Mouse (Mus musculus) kidney, embryonic 14.5 days (tissue): ENCODE measurements around the gene Socs3. TPM values are rescaled to one million over a fixed set of nuclear protein-coding genes. Genes with fewer than 3 reads are reported as not detected.
A peak's percentile ranks its signal among the peaks of the same experiment; 100 is the strongest.

Experiments used
- ATAC-seq: fragments of 200-750 bp; cut with Nextera tagmentation; 2 replicates; pipeline ENCODE4 v1.8.0; 2017; ENCODE audit warnings: moderate number of reproducible peaks, mild to moderate bottlenecking, moderate TSS enrichment, moderate library complexity; ENCODE audit not compliant: low FRiP score, low TSS enrichment
- H3K27ac ChIP-seq: fragments of 300-500 bp; sonication (generic); 2 replicates; pipeline ENCODE4 v1.5.1; 2014; ENCODE audit warnings: low read depth, mild to moderate bottlenecking, low read length, moderate library complexity, mixed read lengths
- H3K27me3 ChIP-seq: fragments of 300-500 bp; sonication (generic); 2 replicates; pipeline ENCODE4 v1.6.1; 2014; ENCODE audit warnings: mild to moderate bottlenecking, low read length; ENCODE audit not compliant: control insufficient read depth, insufficient read depth
- H3K36me3 ChIP-seq: fragments of 300-500 bp; sonication (generic); 2 replicates; pipeline ENCODE4 v1.6.1; 2014; ENCODE audit warnings: low read length, mixed read lengths; ENCODE audit not compliant: control insufficient read depth, insufficient read depth
- H3K4me1 ChIP-seq: fragments of 300-500 bp; sonication (generic); 2 replicates; pipeline ENCODE4 v1.6.1; 2014; ENCODE audit warnings: low read length, mixed read lengths; ENCODE audit not compliant: control insufficient read depth, insufficient read depth
- H3K4me2 ChIP-seq: fragments of 300-500 bp; sonication (generic); replicated peaks from 2 replicates; pipeline ENCODE4 v1.6.1; 2014; ENCODE audit warnings: low read depth, mild to moderate bottlenecking, low read length
- H3K4me3 ChIP-seq: fragments of 300-500 bp; sonication (generic); 2 replicates; pipeline ENCODE4 v1.5.1; 2014; ENCODE audit warnings: mild to moderate bottlenecking, low read length
- H3K9ac ChIP-seq: fragments of 300-500 bp; sonication (generic); 2 replicates; pipeline ENCODE4 v1.6.1; 2014; ENCODE audit warnings: low read depth, mild to moderate bottlenecking, low read length, moderate library complexity
- H3K9me3 ChIP-seq: fragments of 300-500 bp; sonication (generic); 2 replicates; pipeline ENCODE4 v1.6.1; 2016; ENCODE audit warnings: low read length; ENCODE audit not compliant: control insufficient read depth
- WGBS: fragments of 180-500 bp; shearing (Covaris S2); extraction: QIAGEN DNeasy Blood & Tissue Kit; methylation state at CpG from one replicate; pipeline ENCODE4 v1.1.7; 2014; 5-methylcytosine and 5-hydroxymethylcytosine counted together
- polyA plus RNA-seq: library from polyadenylated mRNA; unstranded; fragments of >200 nt; fragmentation: Nextera tagmentation; extraction: Ambion mirVana; gene quantifications from 2 replicates; pipeline ENCODE4 v1.2.1, GENCODE M21; 2014

The Socs3 gene
- polyA plus RNA-seq, 1 experiment from 2014 or later = 6.7 TPM

DNA sequence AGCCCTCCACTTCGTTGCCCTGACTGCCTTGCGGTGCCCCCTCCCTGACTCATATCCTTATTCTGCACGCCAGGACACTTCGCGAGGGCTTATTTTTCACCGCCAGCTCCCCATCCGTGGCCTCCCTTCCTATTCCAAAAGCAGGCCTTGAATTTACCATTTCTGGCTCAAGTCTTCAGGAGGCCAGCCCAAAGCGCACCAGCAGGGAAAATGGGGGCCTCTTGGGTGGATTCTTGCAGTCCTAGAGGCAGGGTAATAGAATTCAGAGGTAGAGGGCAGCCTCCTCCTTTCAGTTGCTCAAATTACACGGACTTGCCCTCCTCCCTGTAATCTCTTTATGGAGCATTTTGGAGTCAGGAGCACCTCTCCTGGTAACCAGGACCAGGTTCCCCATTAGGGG lies 6.0 kb downstream of the Socs3 start:
- H3K4me1 ChIP-seq = peaks cover 79% of the 10 kb centered on the region
- H3K9ac ChIP-seq = peak overlapping the region; percentile 14; the same call in 1 of the 2 replicates
- H3K4me2 ChIP-seq = peak overlapping the region; percentile 56
- peaks cover 12% of the 10 kb centered on the region; the same call in 1 of the 2 replicates for H3K27me3 ChIP-seq
- H3K36me3 ChIP-seq = peaks cover 13% of the 10 kb centered on the region
- H3K9me3 ChIP-seq = no peaks in the 10 kb centered on the region
- under 1% methylated on average over 9 of the region's 9 CpGs for WGBS
- no peak; the same call in 1 of the 2 replicates for ATAC-seq
- H3K4me3 ChIP-seq = peak overlapping the region; percentile 25
- H3K27ac ChIP-seq = peak overlapping the region; percentile 97

GRCm38 (mm10) chr11:117963091-117963793 lies 6.6 kb downstream of the Socs3 start:
- Histone ChIP-seq H3K9me3 (no peaks in the 10 kb centered on the region), H3K36me3 (peaks cover 13% of the 10 kb centered on the region), H3K4me3 (peak overlapping the region; percentile 25), H3K4me1 (peaks cover 83% of the 10 kb centered on the region), H3K27me3 (peaks cover 11% of the 10 kb centered on the region; the same call in 1 of the 2 replicates), H3K27ac (peak overlapping the region; percentile 97), H3K9ac (peak overlapping the region; percentile 40), H3K4me2 (peak overlapping the region; percentile 56)
- peak; percentile 93 for ATAC-seq
- WGBS = under 1% methylated on average over 39 of the region's 40 CpGs

DNA sequence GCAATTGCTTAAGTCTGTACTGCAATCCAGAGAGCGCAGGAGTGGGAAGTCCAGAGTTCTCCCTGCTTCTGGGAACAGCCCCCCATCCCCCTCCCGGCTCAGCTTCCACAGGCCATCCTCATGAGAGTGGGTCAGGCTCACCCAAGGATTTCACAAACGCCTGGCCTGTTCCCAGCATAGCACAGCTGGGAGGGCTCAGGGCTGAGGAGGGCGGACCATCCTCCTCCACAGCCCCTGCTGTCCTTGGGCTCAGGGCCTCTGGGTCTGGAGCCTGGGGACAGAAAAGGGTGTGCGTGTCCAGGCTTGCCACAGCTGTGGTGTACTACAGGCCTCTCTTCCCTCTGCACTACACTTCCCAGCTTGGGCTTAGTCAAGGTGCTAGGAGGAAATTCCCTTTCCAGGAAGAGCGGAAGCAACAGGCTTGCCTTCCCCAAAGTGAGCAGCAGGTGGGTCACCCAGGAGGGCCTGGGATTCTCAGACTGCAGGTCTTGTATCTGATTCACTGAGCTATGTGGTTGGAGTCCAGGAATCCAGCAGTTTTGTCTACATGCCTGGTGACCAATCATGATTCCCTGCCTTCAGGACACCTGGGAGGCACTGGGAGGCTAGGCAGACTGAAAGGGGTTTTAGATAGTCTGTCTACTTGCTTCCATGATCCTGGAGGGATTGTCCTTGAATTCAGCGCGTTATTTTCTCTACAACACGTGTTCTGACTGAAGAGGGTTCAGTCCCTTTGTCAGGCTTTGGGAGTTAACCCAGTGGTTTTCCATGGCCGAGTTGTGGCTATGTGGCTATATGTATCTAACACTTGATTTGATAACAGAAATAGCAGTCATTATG lies 7.4 kb downstream of the Socs3 start:
- Histone ChIP-seq H3K4me1 (peaks cover 76% of the 10 kb centered on the region), H3K36me3 (peaks cover 13% of the 10 kb centered on the region), H3K4me3 (no peak overlapping the region), H3K9ac (peak overlapping the region; percentile 25; the same call in 1 of the 2 replicates), H3K9me3 (no peaks in the 10 kb centered on the region), H3K4me2 (peak overlapping the region; percentile 56), H3K27me3 (peaks cover 7% of the 10 kb centered on the region; the same call in 1 of the 2 replicates), H3K27ac (peak overlapping the region; percentile 97)
- ATAC-seq = peak; percentile 76
- WGBS = 24% methylated on average over 10 of the region's 10 CpGs

DNA sequence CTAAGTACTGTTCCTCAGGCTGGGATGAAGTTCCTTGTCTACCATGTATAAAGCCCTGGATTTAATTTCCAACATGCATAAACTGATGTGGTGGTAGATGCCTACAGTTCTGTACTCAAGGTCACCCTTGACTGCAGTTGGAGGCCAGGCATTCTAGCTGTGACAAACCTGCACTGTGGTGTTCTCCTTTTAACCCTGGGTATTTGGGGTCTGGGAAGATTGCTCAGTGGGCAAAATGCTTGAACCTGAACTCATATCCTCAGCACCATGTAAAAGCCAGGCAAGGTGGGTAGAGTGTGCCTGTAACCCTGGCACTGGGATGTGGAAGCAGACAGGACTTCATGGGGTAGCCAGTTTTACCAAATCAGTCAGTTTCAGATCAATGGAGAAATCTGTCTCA lies 9.2 kb downstream of the Socs3 start:
- no peak overlapping the region for H3K4me2 ChIP-seq
- 0 out of 2 replicates have a peak overlapping the region, but pooled peaks have one; percentile 97 for H3K27ac ChIP-seq
- peaks cover 62% of the 10 kb centered on the region for H3K4me1 ChIP-seq
- H3K4me3 ChIP-seq = no peak overlapping the region
- H3K9ac ChIP-seq = no peak overlapping the region
- no peaks in the 10 kb centered on the region for H3K9me3 ChIP-seq
- no peaks in the 10 kb centered on the region; the same call in 1 of the 2 replicates for H3K36me3 ChIP-seq
- no peak for ATAC-seq
- no peaks in the 10 kb centered on the region for H3K27me3 ChIP-seq

DNA sequence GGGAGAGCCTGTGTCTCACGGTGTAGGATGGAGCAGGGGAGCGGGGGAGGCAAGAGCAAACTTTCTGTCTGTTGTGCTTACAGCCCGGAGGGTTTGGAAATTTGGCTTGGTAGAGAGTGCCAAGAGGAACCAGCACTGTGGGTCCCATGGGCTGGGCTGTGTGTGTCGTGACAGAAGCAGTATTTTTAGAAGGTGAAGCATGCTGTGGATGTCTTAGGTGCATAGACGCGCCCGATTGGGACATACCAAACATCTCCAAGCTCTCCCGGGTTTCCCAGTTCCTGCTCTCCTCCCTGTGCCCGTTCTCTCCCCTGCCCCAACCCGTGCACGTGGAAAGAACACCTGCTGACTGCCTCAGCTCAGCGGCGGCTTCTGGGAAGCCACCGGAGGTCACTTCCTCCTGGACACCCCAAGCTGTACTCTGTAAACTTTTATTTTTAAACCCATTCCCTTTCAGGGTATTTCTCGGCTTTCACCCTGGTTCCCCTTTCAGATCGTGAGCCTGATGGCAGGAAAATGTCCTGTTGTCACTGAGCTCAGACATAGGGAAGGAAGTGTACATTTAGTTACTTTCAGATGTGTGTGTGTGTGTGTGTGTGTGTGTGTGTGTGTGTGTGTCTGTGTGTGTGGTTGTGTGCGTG lies 10.0 kb downstream of the Socs3 start:
- no peaks in the 10 kb centered on the region for H3K36me3 ChIP-seq
- no peak overlapping the region for H3K4me2 ChIP-seq
- no peak overlapping the region for H3K9ac ChIP-seq
- H3K4me1 ChIP-seq = peaks cover 58% of the 10 kb centered on the region
- no peaks in the 10 kb centered on the region for H3K27me3 ChIP-seq
- H3K9me3 ChIP-seq = no peaks in the 10 kb centered on the region
- H3K4me3 ChIP-seq = no peak overlapping the region
- ATAC-seq = no peak
- WGBS = 47% methylated on average over 17 of the region's 17 CpGs
- H3K27ac ChIP-seq = no peak overlapping the region

DNA sequence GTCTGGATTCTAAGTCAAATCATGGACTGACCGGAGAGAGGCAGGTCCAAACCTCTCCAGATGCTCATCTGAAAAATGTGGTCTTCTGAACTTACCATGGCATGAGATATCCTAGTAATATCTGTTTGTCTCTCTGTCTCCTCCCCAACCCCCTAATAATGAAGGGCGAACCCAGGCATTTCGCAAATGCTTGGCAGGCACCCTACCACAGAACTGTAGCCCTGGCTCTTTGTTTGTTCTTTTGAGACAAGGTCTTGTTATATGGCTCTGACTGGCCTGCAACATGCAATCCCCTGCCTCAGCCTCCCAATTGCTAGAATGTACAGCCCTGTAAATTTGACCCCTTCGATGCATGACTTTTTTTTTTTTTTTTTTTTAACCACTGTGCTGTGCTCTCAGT lies 10.7 kb downstream of the Socs3 start:
- peaks cover 58% of the 10 kb centered on the region for H3K4me1 ChIP-seq

DNA sequence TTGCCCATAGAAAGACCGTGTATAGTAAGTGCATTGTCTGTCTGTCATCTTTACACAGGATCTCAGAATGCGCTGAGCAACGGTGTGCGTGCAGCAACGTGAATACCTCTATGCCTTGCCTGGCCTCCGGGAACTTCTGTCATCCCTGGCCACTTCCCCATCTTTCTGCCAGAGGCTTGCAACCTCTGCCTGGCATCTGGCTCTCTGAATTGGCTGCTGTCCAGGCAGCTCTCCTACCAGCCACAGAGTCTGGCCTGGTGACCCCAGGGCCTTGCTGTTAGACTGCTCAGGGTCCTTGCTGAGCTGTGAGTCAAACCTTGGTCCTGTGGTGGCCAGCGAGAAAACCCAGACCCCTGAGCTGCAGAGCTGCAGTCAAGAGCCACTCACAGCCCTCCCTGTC lies 11.7 kb downstream of the Socs3 start:
- 80% methylated on average over 7 of the region's 7 CpGs for WGBS
- Histone ChIP-seq H3K27ac (no peak overlapping the region), H3K4me1 (peaks cover 53% of the 10 kb centered on the region), H3K9ac (no peak overlapping the region), H3K9me3 (no peaks in the 10 kb centered on the region), H3K27me3 (no peaks in the 10 kb centered on the region), H3K4me2 (no peak overlapping the region), H3K4me3 (no peak overlapping the region), H3K36me3 (no peaks in the 10 kb centered on the region)
- ATAC-seq = no peak

More for the DNA sequence above, 10.7 kb downstream of the Socs3 start:
- no peak for ATAC-seq
- Histone ChIP-seq H3K9me3 (no peaks in the 10 kb centered on the region), H3K36me3 (no peaks in the 10 kb centered on the region), H3K27ac (no peak overlapping the region), H3K4me2 (no peak overlapping the region), H3K4me3 (no peak overlapping the region), H3K9ac (no peak overlapping the region), H3K27me3 (no peaks in the 10 kb centered on the region)
- 85% methylated on average over 4 of the region's 4 CpGs for WGBS

- H3K9ac ChIP-seq = no peak overlapping the region
- H3K9me3 ChIP-seq = no peaks in the 10 kb centered on the region
- no peak overlapping the region for H3K4me3 ChIP-seq
- peak; percentile 13; the same call in 1 of the 2 replicates for ATAC-seq
- H3K36me3 ChIP-seq = no peaks in the 10 kb centered on the region
- peak overlapping the region; percentile 20; the same call in 1 of the 2 replicates for H3K27ac ChIP-seq
- no peak overlapping the region for H3K4me2 ChIP-seq
- WGBS = 43% methylated on average over 13 of the region's 13 CpGs
- no peaks in the 10 kb centered on the region for H3K27me3 ChIP-seq
- H3K4me1 ChIP-seq = peaks cover 35% of the 10 kb centered on the region; the same call in 1 of the 2 replicates
Observed at GRCm38 (mm10) chr11:117955621-117956020, 14.2 kb downstream of the Socs3 start.
